Mouse (Mus musculus) large intestine, adult 2 months (tissue): ENCODE measurements around the gene Olfr198. TPM values are rescaled to one million over a fixed set of nuclear protein-coding genes. Genes with fewer than 3 reads are reported as not detected.
"Not testable (repeated sequence)": the region's sequence is repeated elsewhere in the genome, so short reads cannot be mapped to it uniquely, and the experiment has no call there.

ENCODE experiments used
- DNase-seq: peaks from one replicate; pipeline ENCODE4 v3.0.0-alpha.2; 2012; ENCODE audit warnings: low read depth, low spot score
- WGBS: fragments of 180-500 bp; shearing (Covaris S2); methylation state at CpG from one replicate; pipeline ENCODE4 v1.1.7; 2018; 5-methylcytosine and 5-hydroxymethylcytosine counted together
- polyA plus RNA-seq: library from polyadenylated mRNA; depleted of rRNA; stranded (reverse); fragments of >200 nt; gene quantifications from 2 replicates; pipeline ENCODE4 v1.2.3, GENCODE M21; 2012; rRNA removed

The Olfr198 gene
- polyA plus RNA-seq = not detected in 2 replicates

- not testable (repeated sequence) for DNase-seq
- WGBS = 59% methylated on average over 1 of the region's 1 CpGs
Observed at GRCm38 (mm10) chr16:59203433-59203832, at the start of gene Olfr198. Gene Olfr198, minus strand, starts transcription at chr16:59203533.

- DNase-seq = no peak
- 85% methylated on average over 17 of the region's 17 CpGs for WGBS
Observed at GRCm38 (mm10) chr16:59249684-59250083, 46.4 kb upstream of the Olfr198 start.

GRCm38 (mm10) chr16:59219667-59220066 lies 16.3 kb upstream of the Olfr198 start, which contains the start of gene Olfr199:
Gene Olfr199, minus strand, starts transcription at chr16:59219767.
- WGBS = 60% methylated on average over 1 of the region's 1 CpGs
- not testable (repeated sequence) for DNase-seq

- not testable (repeated sequence) for DNase-seq
- 70% methylated on average over 3 of the region's 3 CpGs for WGBS
Observed at GRCm38 (mm10) chr16:59217861-59218260, 14.5 kb upstream of the Olfr198 start.

GRCm38 (mm10) chr16:59170354-59170753 lies 33.0 kb downstream of the Olfr198 start, which contains the start of gene Olfr196:
Gene Olfr196, minus strand, starts transcription at chr16:59170454.
- 68% methylated on average over 3 of the region's 3 CpGs for WGBS
- DNase-seq = no peak

GRCm38 (mm10) chr16:59151996-59152395 lies 51.3 kb downstream of the Olfr198 start:
- 86% methylated on average over 2 of the region's 2 CpGs for WGBS
- DNase-seq = no peak

Other genes with a start within 250 kb of the Olfr198 start
- gene Olfr183, start 208.2 kb downstream of the Olfr198 start, polyA plus RNA-seq = not detected in 2 replicates
- not detected in 2 replicates for gene Olfr186, start 173.2 kb downstream of the Olfr198 start, polyA plus RNA-seq
- gene Olfr187, start 163.8 kb downstream of the Olfr198 start, polyA plus RNA-seq = not detected in 2 replicates
- gene Olfr190, start 125.5 kb downstream of the Olfr198 start, polyA plus RNA-seq = not detected in 2 replicates
- gene Olfr191, start 113.7 kb downstream of the Olfr198 start, polyA plus RNA-seq = not detected in 2 replicates
- not detected in 2 replicates for gene Olfr193, start 91.7 kb downstream of the Olfr198 start, polyA plus RNA-seq
- gene Olfr194, start 82.5 kb downstream of the Olfr198 start, polyA plus RNA-seq = not detected in 2 replicates
- not detected in 2 replicates for gene Olfr195, start 56.5 kb downstream of the Olfr198 start, polyA plus RNA-seq
- gene Olfr196, start 33.1 kb downstream of the Olfr198 start, polyA plus RNA-seq = not detected in 2 replicates
- gene Olfr199, start 16.2 kb upstream of the Olfr198 start, polyA plus RNA-seq = not detected in 2 replicates
- gene Olfr201, start 69.1 kb upstream of the Olfr198 start, polyA plus RNA-seq = not detected in 2 replicates
- not detected in 2 replicates for gene Olfr202, start 83.3 kb upstream of the Olfr198 start, polyA plus RNA-seq
- gene Olfr203, start 95.3 kb upstream of the Olfr198 start, polyA plus RNA-seq = not detected in 2 replicates
- gene Olfr204, start 114.7 kb upstream of the Olfr198 start, polyA plus RNA-seq = not detected in 2 replicates
- gene Olfr205, start 127.6 kb upstream of the Olfr198 start, polyA plus RNA-seq = not detected in 2 replicates
- gene Olfr206, start 145.7 kb upstream of the Olfr198 start, polyA plus RNA-seq = not detected in 2 replicates
- not detected in 2 replicates for gene Olfr209, start 160.5 kb upstream of the Olfr198 start, polyA plus RNA-seq
- not detected in 2 replicates for gene Gabrr3, start 203.8 kb upstream of the Olfr198 start, polyA plus RNA-seq